Mouse (Mus musculus): Measurements from ENCODE around the gene Smad3. TPM values are rescaled to one million over a fixed set of nuclear protein-coding genes. Genes with fewer than 3 reads are reported as not detected.
A peak's percentile ranks its signal among the peaks of the same experiment; 100 is the strongest.

Smad3 gene
- total and polyA plus RNA-seq, 3 experiments = 7.5 to 10.2 TPM; not detected in 1

- Histone ChIP-seq H3K4me3 (ENCODE audit: control insufficient read depth in 1 of 2, insufficient read depth in 1 of 2, low read depth in 2 of 2, low read length in 2 of 2) (peak overlapping the region in 1 of 2 experiments; percentile 0; a peak in 2 of 4 replicates), H3K27me3 (ENCODE audit: control insufficient read depth in 1 of 2, insufficient read depth in 2 of 2, low read length in 2 of 2) (no peaks in the 10 kb centered on the region), H3K36me3 (ENCODE audit: control insufficient read depth in 1 of 2, insufficient read depth in 2 of 2, low read length in 2 of 2) (peaks cover 0 to 24% of the 10 kb centered on the region in 2 experiments; a peak in 2 of 4 replicates), H3K9ac (ENCODE audit: control insufficient read depth, low read depth, low read length, poor library complexity, severe bottlenecking) (peak overlapping the region; percentile 52; the same call in 1 of the 2 replicates), H3K79me2 (ENCODE audit: control insufficient read depth, insufficient read depth, low read length, poor library complexity) (no peaks in the 10 kb centered on the region), H3K4me1 (ENCODE audit: control insufficient read depth in 1 of 2, insufficient read depth in 2 of 2, low read length in 2 of 2) (peaks cover 22 to 44% of the 10 kb centered on the region in 2 experiments), H3K9me3 (replicated peaks; ENCODE audit: insufficient read depth, low read length) (no peaks in the 10 kb centered on the region), H3K27ac (ENCODE audit: control insufficient read depth, low read depth, low read length) (peak overlapping the region; percentile 84)
- DNase-seq (ENCODE audit: low read depth, low spot score) = peak; percentile 91
- no peak for TF ChIP-seq ZMIZ1 (IDR thresholded peaks at IDR 0.05; ENCODE audit: low read depth, low read length)
- TF ChIP-seq HCFC1 (IDR thresholded peaks at IDR 0.05; ENCODE audit: low read depth, low read length) = no peak
- TF ChIP-seq EP300 (IDR thresholded peaks at IDR 0.05; ENCODE audit: low read depth in 1 of 2, low read length in 2 of 2) = peak; percentile 61 to 74
- TF ChIP-seq GABPA (IDR thresholded peaks at IDR 0.05; ENCODE audit: low read depth, low read length) = peak; percentile 81
- TF ChIP-seq RCOR1 (IDR thresholded peaks at IDR 0.05; ENCODE audit: low read depth, low read length) = peak; percentile 46; the same call in 1 of the 2 replicates
- TF ChIP-seq UBTF (IDR thresholded peaks at IDR 0.05; ENCODE audit: borderline replicate concordance, insufficient read depth, low read depth, low read length) = no peak
- no peak for TF ChIP-seq RAD21 (IDR thresholded peaks at IDR 0.05; ENCODE audit: low read depth, low read length)
- peak; percentile 91; the same call in 1 of the 2 replicates for TF ChIP-seq JUND (IDR thresholded peaks at IDR 0.05; ENCODE audit: low read depth, low read length)
- TF ChIP-seq MEF2A (IDR thresholded peaks at IDR 0.05; ENCODE audit: extremely low read depth, insufficient replicate concordance, low read depth, low read length, poor library complexity, severe bottlenecking) = no peak
- peak; percentile 65 for TF ChIP-seq TAL1 (IDR thresholded peaks at IDR 0.05; ENCODE audit: low read length)
- no peak for TF ChIP-seq MAFK (IDR thresholded peaks at IDR 0.05; ENCODE audit: borderline replicate concordance, low read depth, low read length)
- no peak for TF ChIP-seq NRF1 (IDR thresholded peaks at IDR 0.05; ENCODE audit: insufficient read depth, low read depth, low read length, poor library complexity, severe bottlenecking)
- no peak; the same call in 1 of the 2 replicates for TF ChIP-seq MXI1 (IDR thresholded peaks at IDR 0.05; ENCODE audit: low read depth, low read length)
- no peak; the same call in 1 of the 2 replicates for TF ChIP-seq NELFE (IDR thresholded peaks at IDR 0.05; ENCODE audit: low read depth, low read length)
- TF ChIP-seq ELF1 (IDR thresholded peaks at IDR 0.05; ENCODE audit: low read depth, low read length) = peak; percentile 54; the same call in 1 of the 2 replicates
- peak; percentile 17; the same call in 1 of the 2 replicates for TF ChIP-seq SIN3A (IDR thresholded peaks at IDR 0.05; ENCODE audit: low read length)
- TF ChIP-seq CHD1 (IDR thresholded peaks at IDR 0.05; ENCODE audit: low read depth, low read length) = no peak
- TF ChIP-seq CTCF (IDR thresholded peaks at IDR 0.05 in 2 of 3, conservative IDR thresholded peaks at IDR 0.05 in 1 of 3; ENCODE audit: control insufficient read depth in 1 of 3, insufficient read depth in 1 of 3, low read depth in 2 of 3, low read length in 3 of 3, poor library complexity in 1 of 3, severe bottlenecking in 1 of 3) = no peak
- TF ChIP-seq TCF12 (IDR thresholded peaks at IDR 0.05; ENCODE audit: low read depth, low read length) = peak; percentile 55; the same call in 1 of the 2 replicates
- peak; percentile 61 for TF ChIP-seq ETS1 (IDR thresholded peaks at IDR 0.05; ENCODE audit: low read depth, low read length)
- peak; percentile 77 for TF ChIP-seq MAZ (IDR thresholded peaks at IDR 0.05; ENCODE audit: low read depth, low read length)
- TF ChIP-seq ZC3H11A (IDR thresholded peaks at IDR 0.05; ENCODE audit: low read depth, low read length) = no peak
- no peak for TF ChIP-seq ZNF384 (IDR thresholded peaks at IDR 0.05; ENCODE audit: low read depth, low read length)
- no peak for TF ChIP-seq POLR2AphosphoS5 (IDR thresholded peaks at IDR 0.05; ENCODE audit: borderline replicate concordance, low read depth, low read length)
- no peak for TF ChIP-seq BHLHE40 (IDR thresholded peaks at IDR 0.05; ENCODE audit: borderline replicate concordance, low read depth, low read length)
- no peak for TF ChIP-seq MYC (IDR thresholded peaks at IDR 0.05; ENCODE audit: low read depth, low read length)
- peak; percentile 85 for TF ChIP-seq TBP (IDR thresholded peaks at IDR 0.05; ENCODE audit: low read depth, low read length)
- TF ChIP-seq SMC3 (IDR thresholded peaks at IDR 0.05; ENCODE audit: low read depth, low read length) = no peak; the same call in 1 of the 2 replicates
- no peak for TF ChIP-seq E2F4 (IDR thresholded peaks at IDR 0.05; ENCODE audit: borderline replicate concordance, low read depth, low read length)
- TF ChIP-seq POLR2A (IDR thresholded peaks at IDR 0.05; ENCODE audit: control insufficient read depth in 1 of 2, insufficient read depth in 1 of 2, low read depth in 1 of 2, low read length in 2 of 2, poor library complexity in 1 of 2) = no peak
- no peak for TF ChIP-seq MYB (IDR thresholded peaks at IDR 0.05; ENCODE audit: low read depth, low read length)
- TF ChIP-seq ZKSCAN1 (IDR thresholded peaks at IDR 0.05; ENCODE audit: low read depth, low read length) = no peak
- TF ChIP-seq CHD2 (IDR thresholded peaks at IDR 0.05; ENCODE audit: low read length) = no peak
- no peak for TF ChIP-seq POLR2AphosphoS2 (IDR thresholded peaks at IDR 0.05; ENCODE audit: low read length)
- 0 out of 2 replicates have a peak, but pooled peaks have one; percentile 22 for TF ChIP-seq MAX (IDR thresholded peaks at IDR 0.05; ENCODE audit: low read length)
Observed at GRCm38 (mm10) chr9:63721573-63722275, 36.1 kb downstream of the Smad3 start.
